Mouse (Mus musculus) MEL (cell line): ENCODE data around the gene Tbc1d23. TPM values are rescaled to one million over a fixed set of nuclear protein-coding genes. Genes with fewer than 3 reads are reported as not detected.

Source experiments
- DNase-seq: peaks from one replicate; pipeline ENCODE4 v3.0.0; 2011; ENCODE audit warnings: low read depth, low spot score
- H3K27ac ChIP-seq: 2 replicates; pipeline ENCODE4 v1.5.1; 2012; ENCODE audit warnings: low read depth, mild to moderate bottlenecking, control low read depth, low read length, moderate library complexity; ENCODE audit not compliant: control insufficient read depth
- H3K27me3 ChIP-seq, 2 experiments: fragments of 150-350 bp in 1 of 2; sonication (generic) in 1 of 2; 2 replicates each; pipeline ENCODE4 v1.6.1; 2012; ENCODE audit warnings: low read length in 2 of 2, mild to moderate bottlenecking in 2 of 2, improper control_type of control experiment in 1 of 2, moderate library complexity in 1 of 2; ENCODE audit not compliant: insufficient read depth in 2 of 2, control insufficient read depth in 1 of 2
- H3K36me3 ChIP-seq, 2 experiments: 2 replicates each; pipeline ENCODE4 v1.6.1; 2012 to 2014; ENCODE audit warnings: low read length in 2 of 2, improper control_type of control experiment in 1 of 2, inconsistent platforms in 1 of 2, mild to moderate bottlenecking in 1 of 2; ENCODE audit not compliant: insufficient read depth in 2 of 2, control insufficient read depth in 1 of 2
- H3K4me1 ChIP-seq, 2 experiments: fragments of 150-350 bp in 1 of 2; sonication (generic) in 1 of 2; 2 replicates each; pipeline ENCODE4 v1.6.1; 2012; ENCODE audit warnings: low read length in 2 of 2, improper control_type of control experiment in 1 of 2, mild to moderate bottlenecking in 1 of 2; ENCODE audit not compliant: insufficient read depth in 2 of 2, control insufficient read depth in 1 of 2
- H3K4me3 ChIP-seq, 2 experiments: fragments of 150-350 bp in 1 of 2; sonication (generic) in 1 of 2; 2 replicates each; pipeline ENCODE4 v1.5.1; 2012; ENCODE audit warnings: low read depth in 2 of 2, low read length in 2 of 2, mild to moderate bottlenecking in 2 of 2, moderate library complexity in 2 of 2, control low read depth in 1 of 2, improper control_type of control experiment in 1 of 2; ENCODE audit not compliant: control insufficient read depth in 1 of 2, insufficient read depth in 1 of 2
- H3K79me2 ChIP-seq: 2 replicates; pipeline ENCODE4 v1.6.1; 2012; ENCODE audit warnings: mild to moderate bottlenecking, low read length, moderate library complexity; ENCODE audit not compliant: control insufficient read depth, poor library complexity, insufficient read depth
- H3K9ac ChIP-seq: 2 replicates; pipeline ENCODE4 v1.6.1; 2012; ENCODE audit warnings: low read depth, mild to moderate bottlenecking, control low read depth, low read length, moderate library complexity; ENCODE audit not compliant: control insufficient read depth, poor library complexity, severe bottlenecking
- H3K9me3 ChIP-seq: fragments of 150-350 bp; sonication (generic); replicated peaks from 2 replicates; pipeline ENCODE4 v1.6.1; 2012; ENCODE audit warnings: mild to moderate bottlenecking, low read length, improper control_type of control experiment, moderate library complexity; ENCODE audit not compliant: insufficient read depth
- CHD2 ChIP-seq: IDR thresholded peaks from 2 replicates; pipeline ENCODE4 v1.6.1; 2011; ENCODE audit warnings: low read length, improper control_type of control experiment
- CTCF ChIP-seq, 3 experiments: IDR thresholded peaks in 2 of 3; conservative IDR thresholded peaks in 1 of 3; 2 replicates each; pipeline ENCODE4 v1.5.1; 2011 to 2012; ENCODE audit warnings: low read length in 3 of 3, low read depth in 2 of 3, mild to moderate bottlenecking in 2 of 3, improper control_type of control experiment in 1 of 3, inconsistent platforms in 1 of 3, mixed read lengths in 1 of 3, moderate library complexity in 1 of 3; ENCODE audit not compliant: control insufficient read depth in 1 of 3, insufficient read depth in 1 of 3, poor library complexity in 1 of 3, severe bottlenecking in 1 of 3
- ELF1 ChIP-seq: IDR thresholded peaks from 2 replicates; pipeline ENCODE4 v1.6.1; 2014; ENCODE audit warnings: low read depth, mild to moderate bottlenecking, inconsistent platforms, low read length, improper control_type of control experiment, moderate library complexity
- JUND ChIP-seq: IDR thresholded peaks from 2 replicates; pipeline ENCODE4 v1.6.1; 2011; ENCODE audit warnings: low read depth, mild to moderate bottlenecking, improper control_type of control experiment, low read length
- MAX ChIP-seq: IDR thresholded peaks from 2 replicates; pipeline ENCODE4 v1.6.1; 2011; ENCODE audit warnings: low read length, improper control_type of control experiment
- MEF2A ChIP-seq: IDR thresholded peaks from 2 replicates; pipeline ENCODE4 v1.6.1; 2014; ENCODE audit warnings: low read depth, mild to moderate bottlenecking, inconsistent platforms, low read length, improper control_type of control experiment; ENCODE audit not compliant: poor library complexity, insufficient replicate concordance, severe bottlenecking; ENCODE audit errors: extremely low read depth
- MYB ChIP-seq: IDR thresholded peaks from 2 replicates; pipeline ENCODE4 v1.6.1; 2011; ENCODE audit warnings: mild to moderate bottlenecking, low read depth, low read length, improper control_type of control experiment
- MYC ChIP-seq: IDR thresholded peaks from 2 replicates; pipeline ENCODE4 v1.6.1; 2011; ENCODE audit warnings: low read depth, mild to moderate bottlenecking, low read length, improper control_type of control experiment, moderate library complexity
- NRF1 ChIP-seq: IDR thresholded peaks from 2 replicates; pipeline ENCODE4 v1.6.1; 2014; ENCODE audit warnings: low read depth, mild to moderate bottlenecking, inconsistent platforms, low read length, improper control_type of control experiment, moderate library complexity; ENCODE audit not compliant: poor library complexity, insufficient read depth, severe bottlenecking
- POLR2AphosphoS2 ChIP-seq: IDR thresholded peaks from 2 replicates; pipeline ENCODE4 v1.6.1; 2011; ENCODE audit warnings: low read length, improper control_type of control experiment
- RAD21 ChIP-seq: IDR thresholded peaks from 2 replicates; pipeline ENCODE4 v1.6.1; 2011; ENCODE audit warnings: mild to moderate bottlenecking, low read depth, low read length, improper control_type of control experiment
- RCOR1 ChIP-seq: IDR thresholded peaks from 2 replicates; pipeline ENCODE4 v1.6.1; 2012; ENCODE audit warnings: low read depth, mild to moderate bottlenecking, inconsistent platforms, low read length, improper control_type of control experiment
- TAL1 ChIP-seq: IDR thresholded peaks from 2 replicates; pipeline ENCODE4 v1.6.1; 2012; ENCODE audit warnings: mild to moderate bottlenecking, inconsistent platforms, low read length, moderate library complexity, mixed read lengths
- TBP ChIP-seq: IDR thresholded peaks from 2 replicates; pipeline ENCODE4 v1.8.0; 2011; ENCODE audit warnings: low read depth, low read length, improper control_type of control experiment
- UBTF ChIP-seq: IDR thresholded peaks from 2 replicates; pipeline ENCODE4 v1.6.1; 2012; ENCODE audit warnings: low read depth, mild to moderate bottlenecking, inconsistent platforms, low read length, improper control_type of control experiment, moderate library complexity, borderline replicate concordance; ENCODE audit not compliant: insufficient read depth
- USF2 ChIP-seq, 2 experiments: IDR thresholded peaks; 2 replicates each; pipeline ENCODE4 v1.6.1; 2011 to 2012; ENCODE audit warnings: improper control_type of control experiment in 2 of 2, low read length in 2 of 2, borderline replicate concordance in 1 of 2, inconsistent platforms in 1 of 2, low read depth in 1 of 2, mild to moderate bottlenecking in 1 of 2; ENCODE audit not compliant: insufficient read depth in 1 of 2
- ZC3H11A ChIP-seq: IDR thresholded peaks from 2 replicates; pipeline ENCODE4 v1.6.1; 2012; ENCODE audit warnings: low read depth, mild to moderate bottlenecking, inconsistent platforms, low read length, improper control_type of control experiment
- ZKSCAN1 ChIP-seq: IDR thresholded peaks from 2 replicates; pipeline ENCODE4 v1.6.1; 2012; ENCODE audit warnings: low read depth, mild to moderate bottlenecking, inconsistent platforms, low read length, improper control_type of control experiment, moderate library complexity
- ZMIZ1 ChIP-seq: IDR thresholded peaks from 2 replicates; pipeline ENCODE4 v1.6.1; 2012; ENCODE audit warnings: low read depth, mild to moderate bottlenecking, inconsistent platforms, low read length, improper control_type of control experiment, moderate library complexity
- ZNF384 ChIP-seq: IDR thresholded peaks from 2 replicates; pipeline ENCODE4 v1.6.1; 2012; ENCODE audit warnings: low read depth, mild to moderate bottlenecking, inconsistent platforms, low read length, improper control_type of control experiment
- polyA plus RNA-seq, 2 experiments: library from polyadenylated mRNA; stranded (reverse) in 1 of 2; unstranded in 1 of 2; fragments of >175 nt in 1 of 2; fragments of >200 nt in 1 of 2; gene quantifications; 2 replicates each; pipeline versions ENCODE4 v1.2.1 to v1.2.4; 2012; ENCODE audit warnings: low replicate concordance in 2 of 2, low read depth in 1 of 2; ENCODE audit not compliant: insufficient read length in 2 of 2, insufficient read depth in 1 of 2, missing spikeins in 1 of 2
- total RNA-seq: library from RNA; depleted of rRNA; stranded (reverse); fragments of 300-350 nt; gene quantifications from 2 replicates; pipeline ENCODE4 v1.2.3, GENCODE M21; 2012

Gene Tbc1d23
- total and polyA plus RNA-seq, 3 experiments = 16.9 to 18.1 TPM; not detected in 1

GRCm38 (mm10) chr16:57162841-57163240 lies 68.5 kb downstream of the Tbc1d23 start:
- peaks cover 2 to 10% of the 10 kb centered on the region in 2 experiments for H3K36me3 ChIP-seq
- DNase-seq = no peak
- peaks cover 5 to 7% of the 10 kb centered on the region in 2 experiments; a peak in 3 of 4 replicates for H3K4me1 ChIP-seq
- no peak overlapping the region for H3K27ac ChIP-seq
- TF ChIP-seq ZNF384 (no peak), TAL1 (no peak), MEF2A (no peak), RCOR1 (no peak), MYB (no peak), ZMIZ1 (no peak), NRF1 (no peak), CTCF (IDR thresholded peaks at IDR 0.05 in 2 of 3, conservative IDR thresholded peaks at IDR 0.05 in 1 of 3; ENCODE audit: control insufficient read depth in 1 of 3, insufficient read depth in 1 of 3, low read depth in 2 of 3, low read length in 3 of 3, poor library complexity in 1 of 3, severe bottlenecking in 1 of 3) (no peak), ZC3H11A (no peak), TBP (no peak), ELF1 (no peak), MAX (no peak), USF2 (IDR thresholded peaks at IDR 0.05; ENCODE audit: borderline replicate concordance in 1 of 2, insufficient read depth in 1 of 2, low read depth in 1 of 2, low read length in 2 of 2) (no peak), CHD2 (no peak)
- no peaks in the 10 kb centered on the region for H3K27me3 ChIP-seq
- no peak overlapping the region for H3K9ac ChIP-seq
- H3K4me3 ChIP-seq = no peak overlapping the region
- no peaks in the 10 kb centered on the region; the same call in 1 of the 2 replicates for H3K79me2 ChIP-seq
- no peaks in the 10 kb centered on the region for H3K9me3 ChIP-seq

- TF ChIP-seq TAL1 (no peak), RAD21 (no peak), CHD2 (no peak), MYB (no peak), POLR2AphosphoS2 (no peak), ZKSCAN1 (no peak), JUND (no peak), ZNF384 (no peak), UBTF (no peak), NRF1 (no peak), MYC (no peak)
- Histone ChIP-seq H3K36me3 (peaks cover 3 to 8% of the 10 kb centered on the region in 2 experiments), H3K9me3 (no peaks in the 10 kb centered on the region), H3K27ac (no peak overlapping the region), H3K27me3 (no peaks in the 10 kb centered on the region), H3K4me3 (no peak overlapping the region), H3K4me1 (peaks cover 0 to 2% of the 10 kb centered on the region in 2 experiments; a peak in 1 of 4 replicates), H3K9ac (no peak overlapping the region), H3K79me2 (no peaks in the 10 kb centered on the region)
- no peak for DNase-seq
Measured at GRCm38 (mm10) chr16:57159835-57160234, 71.5 kb downstream of the Tbc1d23 start.
